Mouse (Mus musculus) adrenal gland, adult (tissue): Measurements from ENCODE around the gene Rbm25.
A peak's percentile ranks its signal among the peaks of the same experiment; 100 is the strongest.

Source experiments
- DNase-seq, 2 experiments: peaks; one replicate each; pipeline ENCODE4 v3.0.0; 2022 to 2023; ENCODE audit warnings: low spot score in 1 of 2; ENCODE audit not compliant: inconsistent age in 2 of 2

The Rbm25 gene

GRCm38 (mm10) chr12:83643116-83643515 is 12.1 kb downstream of the Rbm25 start:
- DNase-seq, result peak in 1 of 2 experiments; percentile 49

- DNase-seq, result no peak
These were observed 19.3 kb downstream of the Rbm25 start for GRCm38 (mm10) chr12:83650346-83650745.

GRCm38 (mm10) chr12:83651414-83651813 is 20.4 kb downstream of the Rbm25 start:
- no peak for DNase-seq

GRCm38 (mm10) chr12:83685466-83685865 is 54.4 kb downstream of the Rbm25 start:
- no peak for DNase-seq

GRCm38 (mm10) chr12:83686575-83687350 is 55.7 kb downstream of the Rbm25 start:
- DNase-seq, result no peak

GRCm38 (mm10) chr12:83687934-83688315 is 56.9 kb downstream of the Rbm25 start, which contains the start of gene Psen1:
Gene Psen1, plus strand, starts transcription at chr12:83688152.
- peak; percentile 95 to 98 for DNase-seq

GRCm38 (mm10) chr12:83688316-83689086 is 57.5 kb downstream of the Rbm25 start:
- peak in 1 of 2 experiments; percentile 81 for DNase-seq

- DNase-seq, result no peak
These were observed 58.0 kb downstream of the Rbm25 start for GRCm38 (mm10) chr12:83689087-83689432.

- DNase-seq, result no peak
These were observed 63.0 kb downstream of the Rbm25 start for GRCm38 (mm10) chr12:83694011-83694410.

- no peak for DNase-seq
These were observed 63.6 kb downstream of the Rbm25 start for GRCm38 (mm10) chr12:83694669-83695068.

- DNase-seq, result no peak
These were observed 67.6 kb downstream of the Rbm25 start for GRCm38 (mm10) chr12:83698637-83699036.

GRCm38 (mm10) chr12:83701608-83702007 is 70.6 kb downstream of the Rbm25 start:
- no peak for DNase-seq

- DNase-seq, result no peak
These were observed 71.8 kb downstream of the Rbm25 start for GRCm38 (mm10) chr12:83702796-83703195.

GRCm38 (mm10) chr12:83706951-83707350 is 75.9 kb downstream of the Rbm25 start:
- no peak for DNase-seq

GRCm38 (mm10) chr12:83708160-83709092 is 77.4 kb downstream of the Rbm25 start:
- no peak for DNase-seq

- DNase-seq, result no peak
These were observed 78.9 kb downstream of the Rbm25 start for GRCm38 (mm10) chr12:83709934-83710333.

- DNase-seq, result peak in 1 of 2 experiments; percentile 89
These were observed 82.7 kb downstream of the Rbm25 start for GRCm38 (mm10) chr12:83713749-83714148.

- DNase-seq, result peak; percentile 59 to 91
These were observed 85.6 kb downstream of the Rbm25 start for GRCm38 (mm10) chr12:83716416-83717184.

GRCm38 (mm10) chr12:83719431-83719830 is 88.4 kb downstream of the Rbm25 start:
- DNase-seq, result no peak

- no peak for DNase-seq
These were observed 90.2 kb downstream of the Rbm25 start for GRCm38 (mm10) chr12:83721281-83721680.
